Mouse (Mus musculus) bone marrow macrophage, adult 2 months (primary cell): ENCODE measurements around the gene 9130019O22Rik. TPM values are rescaled to one million over a fixed set of nuclear protein-coding genes. Genes with fewer than 3 reads are reported as not detected.
"Not testable (repeated sequence)": the region's sequence is repeated elsewhere in the genome, so short reads cannot be mapped to it uniquely, and the experiment has no call there.

Experiments
- H3K27ac ChIP-seq: 2 replicates; pipeline ENCODE4 v1.5.1; 2012; ENCODE audit warnings: low read depth, low read length; ENCODE audit not compliant: insufficient read depth
- H3K4me1 ChIP-seq: 2 replicates; pipeline ENCODE4 v1.6.1; 2012; ENCODE audit warnings: low read length; ENCODE audit not compliant: control insufficient read depth, insufficient read depth
- H3K4me3 ChIP-seq: 2 replicates; pipeline ENCODE4 v1.5.1; 2012; ENCODE audit warnings: mild to moderate bottlenecking, low read length, moderate library complexity; ENCODE audit not compliant: insufficient read depth
- CTCF ChIP-seq: IDR thresholded peaks from 2 replicates; pipeline ENCODE4 v1.5.1; 2012; ENCODE audit warnings: low read depth, mild to moderate bottlenecking, low read length, moderate library complexity
- POLR2A ChIP-seq: IDR thresholded peaks from 2 replicates; pipeline ENCODE4 v1.6.1; 2012; ENCODE audit warnings: mild to moderate bottlenecking, low read depth, low read length, borderline replicate concordance
- polyA plus RNA-seq: library from polyadenylated mRNA; stranded (reverse); fragments of >200 nt; gene quantifications from 2 replicates; pipeline ENCODE4 v1.2.4, GENCODE M21; 2012; ENCODE audit not compliant: missing spikeins, insufficient read depth, insufficient read length

The 9130019O22Rik gene
- polyA plus RNA-seq, 1 experiment: 2.9 TPM

GRCm38 (mm10) chr7:127371213-127371612 is 15.8 kb downstream of the 9130019O22Rik start:
- H3K27ac ChIP-seq: no peak overlapping the region
- TF ChIP-seq POLR2A: no peak
- no peak for TF ChIP-seq CTCF
- H3K4me3 ChIP-seq: no peak overlapping the region
- 0 out of 2 replicates have a peak, but pooled peaks cover 3% of the 10 kb centered on the region for H3K4me1 ChIP-seq

GRCm38 (mm10) chr7:127366249-127366648 is 20.7 kb downstream of the 9130019O22Rik start:
- Histone ChIP-seq H3K4me3 (no peak overlapping the region), H3K4me1 (no peaks in the 10 kb centered on the region)
- TF ChIP-seq POLR2A: no peak
- no peak for TF ChIP-seq CTCF

GRCm38 (mm10) chr7:127364166-127364565 is 22.8 kb downstream of the 9130019O22Rik start:
- TF ChIP-seq CTCF: no peak
- no peak for TF ChIP-seq POLR2A
- Histone ChIP-seq H3K27ac (no peak overlapping the region), H3K4me3 (no peak overlapping the region), H3K4me1 (no peaks in the 10 kb centered on the region)

More at GRCm38 (mm10) chr7:127366249-127366648, 20.7 kb downstream of the 9130019O22Rik start:
- H3K27ac ChIP-seq: no peak overlapping the region

- H3K4me1 ChIP-seq: no peaks in the 10 kb centered on the region
- H3K4me3 ChIP-seq: no peak overlapping the region
- no peak for TF ChIP-seq CTCF
- TF ChIP-seq POLR2A: no peak
- no peak overlapping the region for H3K27ac ChIP-seq
These were observed 23.5 kb downstream of the 9130019O22Rik start for GRCm38 (mm10) chr7:127363475-127363921.

GRCm38 (mm10) chr7:127362418-127362817 is 24.5 kb downstream of the 9130019O22Rik start:
- TF ChIP-seq CTCF: 0 out of 2 replicates have a peak, but pooled peaks have one; percentile 18
- H3K4me3 ChIP-seq, H3K27ac ChIP-seq, H3K4me1 ChIP-seq: not testable (repeated sequence)

- H3K4me1 ChIP-seq: no peaks in the 10 kb centered on the region
- H3K4me3 ChIP-seq: no peak overlapping the region
- H3K27ac ChIP-seq: no peak overlapping the region
- no peak for TF ChIP-seq CTCF
- TF ChIP-seq POLR2A: no peak
These were observed 25.5 kb downstream of the 9130019O22Rik start for GRCm38 (mm10) chr7:127361449-127361848.

- peaks cover 2% of the 10 kb centered on the region; the same call in 1 of the 2 replicates for H3K4me1 ChIP-seq
- H3K4me3 ChIP-seq: no peak overlapping the region
- TF ChIP-seq CTCF (no peak), POLR2A (no peak)
- no peak overlapping the region for H3K27ac ChIP-seq
These were observed 26.7 kb downstream of the 9130019O22Rik start for GRCm38 (mm10) chr7:127360265-127360664.

GRCm38 (mm10) chr7:127358472-127358871 is 28.5 kb downstream of the 9130019O22Rik start:
- TF ChIP-seq POLR2A (no peak), CTCF (no peak)
- Histone ChIP-seq H3K4me3 (no peak overlapping the region), H3K27ac (no peak overlapping the region), H3K4me1 (peaks cover 2% of the 10 kb centered on the region; the same call in 1 of the 2 replicates)

- no peak overlapping the region for H3K4me3 ChIP-seq
- TF ChIP-seq CTCF: no peak
- no peak for TF ChIP-seq POLR2A
- H3K4me1 ChIP-seq: peaks cover 2% of the 10 kb centered on the region; the same call in 1 of the 2 replicates
- no peak overlapping the region for H3K27ac ChIP-seq
These were observed 29.1 kb downstream of the 9130019O22Rik start for GRCm38 (mm10) chr7:127357871-127358270.

GRCm38 (mm10) chr7:127355796-127356195 is 31.2 kb downstream of the 9130019O22Rik start:
- TF ChIP-seq CTCF: no peak
- TF ChIP-seq POLR2A: no peak
- Histone ChIP-seq H3K27ac (no peak overlapping the region), H3K4me3 (no peak overlapping the region), H3K4me1 (peaks cover 2% of the 10 kb centered on the region; the same call in 1 of the 2 replicates)
